Mouse (Mus musculus) large intestine, adult 2 months (tissue): Measurements from ENCODE around the gene Rdh12. TPM values are rescaled to one million over a fixed set of nuclear protein-coding genes. Genes with fewer than 3 reads are reported as not detected.
"Not testable (repeated sequence)": the region's sequence is repeated elsewhere in the genome, so short reads cannot be mapped to it uniquely, and the experiment has no call there.

Experiments
- DNase-seq: peaks from one replicate; pipeline ENCODE4 v3.0.0-alpha.2; 2012; ENCODE audit warnings: low read depth, low spot score
- WGBS: fragments of 180-500 bp; shearing (Covaris S2); methylation state at CpG from one replicate; pipeline ENCODE4 v1.1.7; 2018; 5-methylcytosine and 5-hydroxymethylcytosine counted together
- polyA plus RNA-seq: library from polyadenylated mRNA; depleted of rRNA; stranded (reverse); fragments of >200 nt; gene quantifications from 2 replicates; pipeline ENCODE4 v1.2.3, GENCODE M21; 2012; rRNA removed

Rdh12 gene
- polyA plus RNA-seq, result 1.2 and 1.5 TPM in 2 replicates

GRCm38 (mm10) chr12:79208703-79209464 lies at the start of gene Rdh12:
Gene Rdh12 (plus strand): TSS chr12:79208914.
- DNase-seq, result no peak
- 8% methylated on average over 13 of the region's 13 CpGs for WGBS

DNA sequence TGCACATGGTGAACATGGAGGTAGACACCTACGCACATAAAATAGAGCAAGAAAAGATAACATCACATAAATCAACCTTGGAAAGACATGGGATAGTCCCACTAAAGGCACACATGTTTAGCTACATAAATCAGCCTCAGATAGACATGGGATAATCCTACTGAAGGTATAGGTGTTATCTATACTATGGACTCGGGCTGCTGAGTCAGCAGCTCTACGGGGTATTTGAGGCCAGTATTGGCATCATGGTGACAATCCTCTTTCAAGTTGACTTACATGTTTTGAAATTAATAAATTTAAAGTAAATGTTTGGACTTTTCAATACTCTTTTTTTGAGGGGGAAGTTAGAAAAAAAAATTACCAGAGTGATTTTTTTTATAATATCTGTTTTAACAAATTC lies 45.8 kb upstream of the Rdh12 start:
- 96% methylated on average over 3 of the region's 3 CpGs for WGBS
- DNase-seq, result no peak

DNA sequence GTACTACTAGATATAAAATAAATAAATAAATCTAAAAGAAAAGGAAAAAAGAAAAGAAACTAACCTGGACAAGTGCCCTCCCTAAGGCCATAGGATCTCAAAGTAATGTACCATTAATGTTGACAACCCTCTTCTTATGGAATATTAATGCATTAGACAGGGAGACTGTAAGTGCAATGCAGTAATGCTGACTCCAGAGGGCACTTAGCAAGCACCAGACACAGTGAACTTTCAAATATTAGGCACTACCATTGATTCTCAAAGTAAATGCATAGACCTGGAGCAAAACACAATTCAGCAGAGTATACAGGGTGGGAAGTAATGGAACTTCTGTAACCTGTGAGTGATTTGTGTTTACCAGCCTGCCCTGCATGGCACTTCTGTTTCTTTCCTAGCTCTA lies 39.5 kb upstream of the Rdh12 start:
- DNase-seq, result no peak

- 59% methylated on average over 3 of the region's 3 CpGs for WGBS
Measured at GRCm38 (mm10) chr12:79170421-79170820, 38.3 kb upstream of the Rdh12 start.

DNA sequence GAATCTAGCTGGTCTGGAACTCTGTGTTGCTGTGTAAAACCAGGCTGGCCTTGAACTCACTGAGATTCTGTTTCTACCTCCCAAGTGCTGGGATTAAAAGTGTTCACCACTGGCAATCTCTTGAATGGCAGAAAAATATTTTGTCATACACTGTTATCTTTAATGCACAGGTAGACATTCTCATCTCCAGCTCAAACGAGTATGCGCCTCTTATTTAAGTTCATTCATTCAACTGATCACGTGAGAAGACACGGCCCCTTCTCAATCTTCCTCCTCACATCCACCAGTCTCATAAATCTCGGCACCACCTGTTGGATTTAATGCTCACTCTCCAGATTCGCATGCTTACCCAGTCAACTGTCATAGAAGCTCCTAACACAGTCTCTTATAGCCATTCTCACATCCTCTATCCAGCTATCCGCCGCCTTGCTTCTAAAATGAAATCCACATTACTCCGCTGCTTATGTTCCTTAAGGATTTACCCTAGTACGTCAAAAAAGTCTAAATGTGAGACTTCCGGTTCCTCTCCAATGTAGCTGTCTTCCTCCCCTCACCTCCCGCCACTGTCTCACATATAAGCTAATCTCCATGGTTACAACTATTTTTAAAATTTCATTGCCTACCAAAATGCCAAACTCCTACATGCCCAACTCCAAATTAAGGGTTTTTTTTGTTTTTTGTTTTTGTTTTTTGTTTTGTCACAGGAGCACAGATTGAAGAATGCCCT lies 37.3 kb upstream of the Rdh12 start:
- DNase-seq, result no peak
- WGBS, result 10% methylated on average over 12 of the region's 12 CpGs

More at GRCm38 (mm10) chr12:79170421-79170820, 38.3 kb upstream of the Rdh12 start:
- DNase-seq, result no peak

GRCm38 (mm10) chr12:79172019-79172941 lies 36.4 kb upstream of the Rdh12 start, which contains the start of gene Vti1b:
Gene Vti1b (minus strand): TSS chr12:79172667.
- 1% methylated on average over 73 of the region's 73 CpGs for WGBS
- DNase-seq, result peak; percentile 65

GRCm38 (mm10) chr12:79173721-79174120 lies 35.0 kb upstream of the Rdh12 start:
- no peak for DNase-seq
- 28% methylated on average over 5 of the region's 5 CpGs for WGBS

GRCm38 (mm10) chr12:79175998-79176397 lies 32.7 kb upstream of the Rdh12 start:
- 94% methylated on average over 5 of the region's 5 CpGs for WGBS
- DNase-seq, result no peak

GRCm38 (mm10) chr12:79185160-79185559 lies 23.6 kb upstream of the Rdh12 start:
- WGBS, result 84% methylated on average over 5 of the region's 6 CpGs
- not testable (repeated sequence) for DNase-seq

DNA sequence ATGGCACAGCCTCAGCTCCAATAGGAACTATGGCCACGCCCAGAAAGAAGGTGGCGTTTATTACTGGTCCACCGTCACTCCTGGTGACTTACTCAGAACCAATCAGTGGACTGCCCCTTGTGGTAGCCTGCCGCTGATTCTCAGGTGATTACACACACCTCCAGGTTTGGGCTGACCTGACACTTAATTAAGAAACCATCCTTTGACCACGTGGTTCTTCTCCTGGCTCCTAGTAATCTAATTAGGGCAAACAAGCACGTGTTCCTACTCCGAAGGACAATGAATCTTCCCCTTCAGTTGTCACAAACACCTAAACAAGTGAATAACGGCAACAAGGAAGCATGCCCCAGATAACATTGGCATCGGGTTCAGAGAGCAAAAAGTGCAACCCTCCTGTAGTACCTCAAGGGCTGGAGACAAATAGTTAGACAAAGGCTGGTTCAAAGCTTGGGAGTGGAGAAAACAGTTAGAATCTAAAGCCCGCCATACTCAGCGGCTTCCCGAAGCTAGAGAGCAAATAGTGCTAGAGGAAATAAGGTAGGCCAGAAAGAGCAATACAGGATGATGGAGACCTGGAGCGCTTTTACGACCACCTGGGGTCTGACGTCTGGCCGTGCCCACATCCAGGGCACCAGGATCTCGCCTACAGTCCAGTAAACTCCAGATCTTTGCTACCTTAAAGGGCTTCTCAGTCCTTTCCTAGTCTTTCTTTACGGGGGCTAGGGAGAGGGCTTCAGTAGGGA lies 17.6 kb upstream of the Rdh12 start:
- WGBS, result under 1% methylated on average over 18 of the region's 18 CpGs

DNA sequence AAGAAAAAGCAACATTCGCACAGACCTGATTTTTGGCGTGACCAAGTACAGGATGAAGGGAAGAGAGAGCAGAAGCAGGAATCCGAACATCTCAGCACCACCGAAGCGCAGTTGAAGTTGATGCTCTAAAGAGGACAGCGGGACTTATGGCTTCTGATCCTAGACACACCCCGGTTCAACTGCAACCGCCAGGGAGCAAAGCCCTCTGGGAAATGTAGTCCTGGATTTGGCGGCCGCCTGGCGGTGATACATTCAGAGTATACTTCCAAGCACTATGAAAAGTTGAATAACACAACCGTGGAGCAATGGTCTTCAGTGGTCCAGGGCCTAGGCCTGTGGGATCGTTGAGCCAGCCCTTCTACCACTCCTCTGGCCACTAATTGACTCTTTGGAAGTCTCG lies 17.0 kb upstream of the Rdh12 start:
- WGBS, result 5% methylated on average over 14 of the region's 14 CpGs
- DNase-seq, result peak; percentile 60

More for the DNA sequence above, 17.6 kb upstream of the Rdh12 start:
- DNase-seq, result peak; percentile 53

DNA sequence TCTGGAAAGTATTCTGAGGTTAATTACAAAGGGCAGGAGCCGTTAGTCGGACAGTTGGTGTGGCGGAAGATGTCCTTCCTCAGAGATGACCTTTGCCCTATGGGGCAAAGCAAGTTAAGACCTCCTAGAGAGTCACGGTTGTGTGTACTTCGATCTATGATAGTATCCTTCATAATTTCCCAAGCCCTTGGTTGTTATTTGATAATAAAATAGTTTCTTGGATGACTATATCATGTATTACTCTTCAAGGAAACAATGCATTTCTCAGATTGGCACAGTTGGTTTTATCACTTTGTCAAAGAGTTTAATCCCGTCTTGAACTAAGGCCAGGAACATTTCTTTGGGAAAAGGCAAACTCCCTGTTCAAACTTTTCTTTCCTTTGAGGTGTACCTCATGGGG lies 16.5 kb upstream of the Rdh12 start, which contains the start of gene Rdh11:
Rdh11 (minus strand) TSS at position 101 of the 400 bp plus-strand sequence.
- DNase-seq, result no peak
- WGBS, result 51% methylated on average over 6 of the region's 6 CpGs

- 1% methylated on average over 3 of the region's 3 CpGs for WGBS
- DNase-seq, result peak; percentile 63
Measured at GRCm38 (mm10) chr12:79193441-79193840, 15.3 kb upstream of the Rdh12 start.

- no peak for DNase-seq
- WGBS, result 38% methylated on average over 5 of the region's 5 CpGs
Measured at GRCm38 (mm10) chr12:79197105-79197504, 11.6 kb upstream of the Rdh12 start.

DNA sequence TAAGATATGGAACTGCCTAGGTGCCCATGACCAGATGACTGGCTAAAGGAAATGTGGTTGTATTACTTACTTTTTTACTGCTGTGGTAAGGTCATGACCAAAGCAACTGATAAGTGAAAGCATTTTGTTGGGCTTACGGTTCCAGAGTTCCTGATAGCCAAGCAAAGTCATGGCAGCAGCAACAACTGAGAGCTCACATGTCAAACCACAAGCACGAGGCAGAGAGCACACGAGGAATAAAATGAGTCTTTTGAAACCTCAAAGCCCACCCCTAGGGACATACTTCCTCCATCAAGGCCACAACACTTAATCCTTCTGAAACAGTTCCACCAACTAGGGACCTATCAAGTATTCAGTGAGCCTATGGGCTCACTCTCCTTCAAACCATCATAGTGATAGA lies 6.8 kb upstream of the Rdh12 start:
- WGBS, result 73% methylated on average over 3 of the region's 3 CpGs
- no peak for DNase-seq

DNA sequence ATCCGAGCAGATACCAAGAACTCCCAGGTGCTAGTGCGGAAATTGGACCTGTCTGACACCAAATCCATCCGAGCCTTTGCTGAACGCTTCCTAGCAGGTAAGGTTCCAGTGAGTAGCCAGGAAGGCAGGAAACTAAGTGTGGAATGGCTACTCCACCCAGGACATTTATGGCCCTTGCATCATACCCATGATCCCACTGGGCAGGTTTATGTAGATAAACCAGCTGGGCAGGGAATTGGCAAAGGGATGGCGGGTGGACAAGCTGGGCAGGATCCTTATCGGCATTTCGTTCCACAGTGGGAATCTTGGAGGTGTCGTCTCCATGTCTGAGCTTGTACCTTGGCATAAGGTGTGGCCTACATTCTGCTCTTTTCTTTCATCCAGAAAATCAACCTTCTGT lies 2.7 kb downstream of the Rdh12 start:
- DNase-seq, result peak; percentile 68
- 30% methylated on average over 8 of the region's 8 CpGs for WGBS

DNA sequence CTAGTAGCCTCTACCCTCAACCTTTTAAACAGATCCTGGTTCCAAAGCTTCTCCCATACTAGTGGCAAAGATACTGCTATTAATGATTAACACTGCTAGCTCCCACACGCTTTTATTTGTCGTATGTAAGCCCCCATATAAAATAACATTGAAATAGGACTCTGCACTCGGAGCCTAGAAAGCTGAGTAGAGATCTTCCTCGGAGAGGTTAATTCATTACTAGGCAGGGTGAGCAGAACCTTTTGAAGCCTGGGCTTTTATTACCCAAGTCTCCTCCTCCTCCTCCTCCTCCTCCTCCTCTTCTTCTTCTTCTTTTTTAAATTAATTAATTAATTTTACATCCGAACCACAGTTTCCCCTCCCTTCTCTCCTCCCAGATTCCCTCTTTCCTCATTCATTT lies 8.8 kb downstream of the Rdh12 start:
- DNase-seq, result no peak
- WGBS, result 28% methylated on average over 5 of the region's 5 CpGs

DNA sequence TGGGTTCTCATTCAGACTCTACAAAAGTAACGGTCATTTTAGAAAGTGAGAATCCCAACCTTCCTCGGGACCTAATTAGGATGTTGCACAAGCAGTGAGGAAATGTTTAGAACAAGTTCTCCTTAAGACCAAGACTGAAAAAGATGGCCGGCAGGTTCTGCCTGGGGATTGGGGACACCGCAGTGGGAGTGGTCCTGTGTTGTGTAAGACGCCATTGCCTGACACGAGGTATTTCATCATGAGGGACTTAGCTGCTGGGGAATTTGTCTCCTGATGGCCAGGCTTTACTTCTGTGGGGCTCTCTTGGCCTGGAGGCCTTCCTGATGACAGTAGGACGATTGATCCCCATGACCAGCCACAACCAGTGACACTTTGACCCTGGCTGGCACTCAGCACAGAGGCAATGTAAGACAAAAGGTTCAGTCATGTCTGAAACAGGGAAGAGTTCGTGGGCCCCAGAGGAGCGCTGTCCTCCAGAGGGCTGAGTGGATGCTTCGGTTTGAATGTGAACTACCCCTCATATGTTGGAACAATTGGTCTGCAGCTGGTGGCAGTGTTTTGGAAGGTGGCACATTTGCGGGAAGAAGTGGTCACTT lies 26.9 kb downstream of the Rdh12 start:
- WGBS, result 87% methylated on average over 11 of the region's 11 CpGs

GRCm38 (mm10) chr12:79241985-79242384 lies 33.3 kb downstream of the Rdh12 start:
- WGBS, result 81% methylated on average over 2 of the region's 2 CpGs
- DNase-seq, result no peak

More for the DNA sequence above, 26.9 kb downstream of the Rdh12 start:
- no peak for DNase-seq
